Mouse (Mus musculus) gonadal fat pad, adult 2 months (tissue): Measurements from ENCODE around the gene Rps15a. TPM values are rescaled to one million over a fixed set of nuclear protein-coding genes. Genes with fewer than 3 reads are reported as not detected.
A peak's percentile ranks its signal among the peaks of the same experiment; 100 is the strongest.

Experiments
- DNase-seq: peaks from one replicate; pipeline ENCODE4 v3.0.0-alpha.2; 2012; ENCODE audit warnings: low read depth
- polyA plus RNA-seq: library from polyadenylated mRNA; depleted of rRNA; stranded (reverse); fragments of >200 nt; gene quantifications from 2 replicates; pipeline ENCODE4 v1.2.3, GENCODE M21; 2012; rRNA removed

Rps15a gene
- 1,278 and 1,771 TPM in 2 replicates for polyA plus RNA-seq

GRCm38 (mm10) chr7:118115877-118116568 lies at the start of gene Rps15a:
Gene Rps15a (minus strand): TSS chr7:118116188.
- peak; percentile 73 for DNase-seq

- no peak for DNase-seq
Observed at GRCm38 (mm10) chr7:118163006-118163405, 47.0 kb upstream of the Rps15a start.

- DNase-seq: peak; percentile 56
Observed at GRCm38 (mm10) chr7:118160121-118160520, 44.1 kb upstream of the Rps15a start.

GRCm38 (mm10) chr7:118156461-118156860 lies 40.5 kb upstream of the Rps15a start:
- no peak for DNase-seq

GRCm38 (mm10) chr7:118154150-118154549 lies 38.2 kb upstream of the Rps15a start:
- no peak for DNase-seq

- no peak for DNase-seq
Observed at GRCm38 (mm10) chr7:118143602-118144001, 27.6 kb upstream of the Rps15a start.

- DNase-seq: no peak
Observed at GRCm38 (mm10) chr7:118143123-118143522, 27.1 kb upstream of the Rps15a start.

- no peak for DNase-seq
Observed at GRCm38 (mm10) chr7:118141271-118141670, 25.3 kb upstream of the Rps15a start.

GRCm38 (mm10) chr7:118135128-118135527 lies 19.1 kb upstream of the Rps15a start:
- no peak for DNase-seq

- peak; percentile 90 for DNase-seq
Observed at GRCm38 (mm10) chr7:118129430-118130041, 13.5 kb upstream of the Rps15a start, which contains the start of gene Arl6ip1. Gene Arl6ip1 (minus strand): TSS chr7:118129662.

GRCm38 (mm10) chr7:118128925-118129429 lies 13.0 kb upstream of the Rps15a start:
- no peak for DNase-seq

GRCm38 (mm10) chr7:118126219-118126875 lies 10.4 kb upstream of the Rps15a start:
- DNase-seq: no peak

- no peak for DNase-seq
Observed at GRCm38 (mm10) chr7:118125736-118126135, 9.7 kb upstream of the Rps15a start.

GRCm38 (mm10) chr7:118123512-118124411 lies 7.8 kb upstream of the Rps15a start:
- DNase-seq: no peak

GRCm38 (mm10) chr7:118122235-118122634 lies 6.2 kb upstream of the Rps15a start:
- no peak for DNase-seq

- DNase-seq: no peak
Observed at GRCm38 (mm10) chr7:118120654-118121053, 4.7 kb upstream of the Rps15a start.

- DNase-seq: no peak
Observed at GRCm38 (mm10) chr7:118119946-118120345, 4.0 kb upstream of the Rps15a start.

- no peak for DNase-seq
Observed at GRCm38 (mm10) chr7:118119142-118119541, 3.2 kb upstream of the Rps15a start.

GRCm38 (mm10) chr7:118118426-118118825 lies 2.4 kb upstream of the Rps15a start:
- DNase-seq: no peak

- DNase-seq: no peak
Observed at GRCm38 (mm10) chr7:118117539-118118210, 1.7 kb upstream of the Rps15a start.
